Mouse (Mus musculus): Measurements from ENCODE around the gene Spi1. TPM values are rescaled to one million over a fixed set of nuclear protein-coding genes. Genes with fewer than 3 reads are reported as not detected.
"Not testable (repeated sequence)": the region's sequence is repeated elsewhere in the genome, so short reads cannot be mapped to it uniquely, and the experiment has no call there.

The Spi1 gene
- total RNA-seq, 2 experiments from 2014 or later: 4.0 to 4.5 TPM

GRCm38 (mm10) chr2:91088987-91089386 is 6.8 kb downstream of the Spi1 start:
- DNase-seq (ENCODE audit: low spot score in 2 of 2): no peak

- DNase-seq (ENCODE audit: low spot score in 2 of 2): no peak
Measured at GRCm38 (mm10) chr2:91090208-91090607, 8.0 kb downstream of the Spi1 start.

- no peak for DNase-seq (ENCODE audit: low spot score in 2 of 2)
Measured at GRCm38 (mm10) chr2:91090827-91091226, 8.6 kb downstream of the Spi1 start.

- peak in 1 of 2 experiments; percentile 35 for DNase-seq (ENCODE audit: low spot score in 2 of 2)
Measured at GRCm38 (mm10) chr2:91096524-91096923, 14.3 kb downstream of the Spi1 start.

DNA sequence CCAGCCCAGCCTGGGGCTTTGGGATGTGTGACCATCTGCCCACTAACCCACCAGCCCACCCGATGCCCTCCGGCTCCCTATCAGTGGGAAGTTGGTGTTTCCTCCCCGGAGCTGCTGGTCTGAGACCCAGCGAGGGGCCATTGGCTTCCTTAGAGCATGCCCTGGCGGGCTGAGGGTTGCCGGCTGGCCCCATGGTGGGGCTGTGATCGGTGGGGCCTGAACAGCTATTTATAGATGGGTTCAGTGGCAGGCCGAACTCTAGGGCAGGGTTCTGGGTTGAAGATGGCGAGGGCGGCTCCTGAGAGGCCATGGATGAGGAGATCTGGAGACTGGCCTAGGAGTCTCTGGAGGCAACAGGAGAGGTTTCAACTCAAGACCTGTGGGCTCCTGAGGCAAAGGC is 14.8 kb downstream of the Spi1 start:
- no peak for DNase-seq (ENCODE audit: low spot score in 2 of 2)

DNA sequence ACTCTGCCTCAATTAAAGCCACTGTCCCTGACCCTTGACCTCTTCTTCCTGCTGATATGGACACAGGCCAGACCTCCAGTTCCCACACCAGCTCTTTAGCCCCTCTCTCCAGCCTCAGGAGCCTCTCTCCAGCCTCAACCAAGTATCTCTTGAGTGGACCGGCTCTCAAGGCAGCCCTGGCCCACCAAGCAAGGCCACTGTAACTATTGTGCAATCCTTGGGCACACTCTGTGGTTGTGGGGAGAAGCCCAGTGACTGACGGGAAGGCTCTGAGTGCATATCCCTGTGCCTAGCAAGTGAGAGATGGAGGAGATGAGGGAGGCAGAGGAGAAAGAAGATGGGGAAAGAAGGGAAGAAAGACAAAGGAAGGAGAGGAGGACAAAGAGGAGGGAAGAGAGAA is 16.0 kb downstream of the Spi1 start:
- no peak for DNase-seq (ENCODE audit: low spot score in 2 of 2)

DNA sequence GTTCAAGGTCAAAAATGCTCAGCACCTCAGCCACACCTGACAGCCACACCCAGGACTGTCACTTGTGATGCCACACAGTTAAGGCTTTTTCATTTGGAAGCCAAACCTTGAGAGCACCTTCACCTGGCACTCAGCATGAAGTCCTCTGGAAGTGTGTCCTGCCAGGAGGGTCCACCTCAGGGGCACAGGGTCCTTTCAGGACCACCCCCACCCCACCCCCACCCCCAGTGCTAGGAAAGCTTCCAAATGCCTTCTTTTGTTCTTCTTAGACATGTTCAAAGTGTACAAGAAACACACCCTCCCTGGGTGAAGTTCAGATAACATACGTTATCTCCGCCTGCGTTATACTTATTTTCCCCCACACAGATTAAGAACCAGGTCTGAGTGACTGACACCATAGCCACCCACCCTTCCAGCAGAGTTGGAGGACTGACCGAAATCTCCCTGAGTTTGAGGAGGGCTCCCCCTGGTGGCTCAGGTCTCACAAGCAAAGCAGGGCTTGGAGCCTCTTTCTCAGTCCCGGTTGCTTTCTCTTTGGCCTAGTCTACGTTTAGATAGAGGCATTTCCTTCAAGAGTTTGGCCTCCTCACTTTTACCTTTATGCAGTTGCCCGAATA is 19.0 kb downstream of the Spi1 start:
- DNase-seq (ENCODE audit: low spot score in 2 of 2): peak; percentile 83 to 91

DNA sequence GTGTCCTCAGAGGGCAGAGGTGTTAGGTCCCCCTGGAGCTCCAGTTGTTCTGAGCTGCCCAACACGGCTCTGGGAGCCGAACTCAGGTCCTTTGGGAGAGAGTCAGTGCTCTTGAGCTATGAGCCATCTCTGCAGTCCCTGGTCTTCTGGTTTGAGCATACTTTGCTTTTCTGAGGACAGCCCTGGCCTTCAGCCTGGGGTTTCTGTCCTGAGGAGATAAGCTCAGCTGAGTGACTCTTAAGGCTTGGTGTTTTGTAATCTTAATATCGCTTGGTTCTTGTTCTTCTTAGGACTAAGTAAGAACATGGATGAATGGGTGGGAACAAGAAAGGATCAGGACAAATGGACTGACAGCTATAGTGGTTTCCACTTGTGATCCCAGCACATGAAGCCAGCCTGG is 26.0 kb downstream of the Spi1 start:
- DNase-seq (ENCODE audit: low spot score in 2 of 2): no peak

- no peak for DNase-seq (ENCODE audit: low spot score in 2 of 2)
Measured at GRCm38 (mm10) chr2:91109241-91109640, 27.1 kb downstream of the Spi1 start.

DNA sequence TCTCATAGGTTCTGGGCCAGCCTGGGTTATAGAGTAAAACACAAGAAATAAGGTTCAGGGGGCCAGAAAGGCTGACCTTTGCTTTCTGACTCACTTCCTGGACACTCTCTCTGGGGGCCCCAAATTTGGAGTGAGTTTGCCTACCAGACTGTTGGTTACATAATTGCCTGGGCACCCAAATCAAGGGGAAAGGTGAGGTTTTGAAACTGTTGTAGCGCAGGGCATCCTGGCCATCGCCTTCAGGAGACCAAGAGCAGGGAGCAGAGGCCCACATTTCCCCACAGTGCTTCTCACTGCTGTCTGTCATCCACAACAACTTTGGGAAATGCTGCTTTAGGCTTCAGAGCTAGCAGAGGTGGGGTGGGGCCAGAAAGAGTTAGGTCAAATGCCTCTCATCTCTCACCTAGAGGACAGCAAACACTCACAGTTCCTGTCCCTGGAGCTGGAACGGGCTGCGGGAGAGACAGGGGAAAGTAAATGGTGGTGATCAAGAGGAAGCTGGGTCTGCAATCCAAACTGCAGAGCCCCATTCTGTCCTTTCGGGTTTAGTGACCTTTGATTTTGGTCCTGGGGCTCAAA is 27.7 kb downstream of the Spi1 start:
- DNase-seq (ENCODE audit: low spot score in 2 of 2): no peak

- DNase-seq (ENCODE audit: low spot score in 2 of 2): no peak
Measured at GRCm38 (mm10) chr2:91110429-91110828, 28.2 kb downstream of the Spi1 start.

GRCm38 (mm10) chr2:91111832-91112231 is 29.6 kb downstream of the Spi1 start:
- DNase-seq (ENCODE audit: low spot score in 2 of 2): not testable (repeated sequence)

DNA sequence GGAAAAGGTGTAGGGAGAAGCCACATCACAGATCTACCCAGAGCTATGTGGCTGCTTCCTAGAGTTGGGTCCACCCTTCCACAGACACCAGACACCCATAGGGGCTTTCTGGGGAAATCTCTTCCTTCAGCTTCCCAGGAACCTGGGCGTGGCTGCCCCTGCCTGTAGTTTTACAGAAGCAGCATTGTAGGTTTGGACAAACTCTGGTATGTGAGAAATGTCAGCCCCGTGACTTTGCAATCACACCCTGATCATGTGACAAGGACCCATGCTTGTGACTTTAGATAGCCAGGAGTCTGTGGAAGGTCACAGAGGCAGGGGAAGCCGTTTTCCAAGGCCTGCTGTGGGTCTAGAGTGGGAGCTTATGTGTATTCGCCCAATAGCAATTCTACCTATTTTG is 30.3 kb downstream of the Spi1 start:
- no peak for DNase-seq (ENCODE audit: low spot score in 2 of 2)

- DNase-seq (ENCODE audit: low spot score in 2 of 2): no peak
Measured at GRCm38 (mm10) chr2:91113334-91113733, 31.1 kb downstream of the Spi1 start.

DNA sequence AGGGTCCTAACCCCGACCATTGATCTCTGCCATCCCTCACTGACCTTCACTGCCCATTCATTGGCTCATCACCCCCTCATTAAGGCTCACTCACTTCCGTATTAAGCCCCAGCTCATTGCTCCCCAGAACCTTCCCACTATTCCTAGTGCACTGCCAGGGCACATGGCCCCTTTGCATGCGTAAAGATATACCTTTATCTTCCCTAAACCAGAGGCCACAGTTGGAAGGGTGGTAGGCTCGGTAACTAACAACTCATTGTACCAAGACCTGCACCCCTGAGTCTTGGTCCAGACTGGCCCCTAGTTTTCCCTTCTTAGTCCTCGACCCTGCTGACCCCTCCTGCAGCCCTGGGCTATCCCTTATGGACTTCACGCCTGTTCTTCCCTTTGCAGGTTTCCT is 31.7 kb downstream of the Spi1 start:
- DNase-seq (ENCODE audit: low spot score in 2 of 2): no peak

- DNase-seq (ENCODE audit: low spot score in 2 of 2): peak; percentile 87 to 92
Measured at GRCm38 (mm10) chr2:91114781-91115577, 32.8 kb downstream of the Spi1 start.

DNA sequence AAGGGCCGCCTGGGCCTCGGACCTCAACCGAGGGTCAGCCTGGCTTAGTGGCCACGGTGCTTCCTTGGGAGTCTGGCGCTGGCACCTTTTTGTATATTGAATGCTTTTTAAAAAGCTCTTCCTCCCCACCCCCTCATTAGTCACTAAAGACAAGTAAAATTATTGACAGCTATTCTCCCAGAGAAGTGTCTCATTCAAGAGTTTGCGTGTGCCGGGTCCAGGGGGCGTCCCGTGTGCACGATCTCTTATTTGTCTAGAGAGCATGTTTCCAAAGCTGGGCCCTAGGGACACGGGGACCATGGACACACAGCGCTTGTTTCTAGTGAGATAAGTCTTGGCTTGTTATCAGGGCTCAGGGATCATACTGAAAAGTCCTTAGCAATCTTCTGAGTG is 33.4 kb downstream of the Spi1 start:
- DNase-seq (ENCODE audit: low spot score in 2 of 2): no peak

DNA sequence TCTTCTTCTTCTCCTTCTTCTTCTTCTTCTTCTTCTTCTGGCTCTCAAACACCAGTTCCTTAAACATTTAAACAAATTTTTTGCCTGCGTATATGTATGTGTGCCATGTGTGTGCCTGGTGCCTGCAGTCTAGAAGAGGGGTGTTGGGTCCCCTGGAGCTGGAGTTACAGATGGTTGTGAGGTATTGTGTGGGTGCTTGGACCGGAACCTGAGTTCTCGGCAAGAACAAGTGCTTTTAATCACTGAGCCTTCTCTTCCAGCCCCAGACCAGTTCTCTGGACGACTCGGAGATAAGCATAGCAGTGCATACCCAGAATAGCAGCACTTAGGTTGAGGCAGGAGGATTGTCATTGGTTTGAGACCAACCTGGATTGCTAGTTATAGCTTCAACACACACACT is 34.7 kb downstream of the Spi1 start:
- DNase-seq (ENCODE audit: low spot score in 2 of 2): no peak

DNA sequence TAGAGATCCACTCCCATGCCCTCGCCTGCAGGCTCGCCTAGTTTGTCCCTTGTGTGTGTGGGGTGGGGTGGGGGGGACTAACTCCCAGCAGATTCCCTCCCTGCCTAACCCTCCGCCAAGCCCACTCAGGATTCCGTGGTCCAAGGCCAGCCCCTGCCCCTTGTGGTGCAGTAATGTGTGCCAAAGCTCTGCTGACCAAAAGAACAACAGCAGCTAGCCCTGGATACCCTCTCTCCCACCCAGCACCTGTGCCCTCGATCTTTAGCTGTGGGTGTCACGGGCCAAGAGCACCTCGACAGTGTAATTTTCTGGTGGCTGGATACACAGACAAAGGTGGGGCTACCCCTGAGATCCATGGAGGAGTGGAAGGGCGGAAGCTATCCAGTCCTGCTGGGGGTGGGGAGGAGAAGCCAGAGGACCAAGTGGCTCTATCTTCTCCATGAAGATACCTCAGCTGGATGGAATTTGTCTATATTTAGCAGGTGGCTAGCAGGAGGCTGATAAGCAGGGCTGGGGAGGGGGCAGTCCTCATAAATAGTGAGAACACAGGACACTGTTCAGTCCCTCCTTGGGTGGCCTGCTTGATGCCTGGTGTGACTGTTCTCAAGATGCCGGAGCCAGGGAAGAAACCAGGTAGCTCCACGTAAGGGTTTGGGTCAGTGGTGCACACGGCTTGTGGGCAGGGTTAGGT is 35.5 kb downstream of the Spi1 start, which contains the start of gene Mybpc3:
TSS of gene Mybpc3 (plus strand) at position 560 of the 691 bp plus-strand sequence.
- no peak for DNase-seq (ENCODE audit: low spot score in 2 of 2)

- DNase-seq (ENCODE audit: low spot score in 2 of 2): no peak
Measured at GRCm38 (mm10) chr2:91118647-91119046, 36.5 kb downstream of the Spi1 start.

GRCm38 (mm10) chr2:91119061-91119460 is 36.9 kb downstream of the Spi1 start:
- no peak for DNase-seq (ENCODE audit: low spot score in 2 of 2)

DNA sequence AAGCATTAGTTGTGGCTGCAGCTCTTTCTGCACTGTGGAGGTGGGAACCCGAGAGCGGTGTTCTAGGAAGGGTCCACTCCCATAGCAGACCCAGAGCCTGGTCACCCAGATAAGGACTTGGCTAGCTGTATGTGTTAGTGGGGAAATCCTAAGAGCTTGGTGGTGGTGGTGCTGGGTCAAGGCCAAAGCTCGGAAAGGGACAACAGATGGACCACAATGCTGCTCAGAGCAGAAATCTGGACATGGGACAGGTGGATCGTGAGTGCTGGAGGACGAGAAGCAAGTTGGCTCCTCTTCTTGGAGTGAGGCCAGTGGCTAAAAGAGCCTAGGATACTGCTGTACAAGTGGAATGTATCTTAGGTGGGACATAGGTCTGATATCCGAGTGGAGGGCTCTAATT is 37.4 kb downstream of the Spi1 start:
- DNase-seq (ENCODE audit: low spot score in 2 of 2): no peak
